Mouse (Mus musculus) thymus, adult 2 months (tissue): ENCODE measurements around the gene Pdzph1.

ENCODE experiments used
- CTCF ChIP-seq: fragments of 200-500 bp; IDR thresholded peaks from 2 replicates; pipeline ENCODE4 v1.5.1; 2012; ENCODE audit warnings: mild to moderate bottlenecking, control low read depth, low read length, moderate library complexity, borderline replicate concordance; ENCODE audit not compliant: control insufficient read depth, poor library complexity, insufficient read depth; ENCODE audit errors: extremely low read depth
- POLR2A ChIP-seq: fragments of 200-500 bp; IDR thresholded peaks from 2 replicates; pipeline ENCODE4 v1.6.1; 2012; ENCODE audit warnings: mild to moderate bottlenecking, low read length, control low read depth, moderate library complexity; ENCODE audit not compliant: control insufficient read depth, poor library complexity, insufficient read depth; ENCODE audit errors: extremely low read depth

DNA sequence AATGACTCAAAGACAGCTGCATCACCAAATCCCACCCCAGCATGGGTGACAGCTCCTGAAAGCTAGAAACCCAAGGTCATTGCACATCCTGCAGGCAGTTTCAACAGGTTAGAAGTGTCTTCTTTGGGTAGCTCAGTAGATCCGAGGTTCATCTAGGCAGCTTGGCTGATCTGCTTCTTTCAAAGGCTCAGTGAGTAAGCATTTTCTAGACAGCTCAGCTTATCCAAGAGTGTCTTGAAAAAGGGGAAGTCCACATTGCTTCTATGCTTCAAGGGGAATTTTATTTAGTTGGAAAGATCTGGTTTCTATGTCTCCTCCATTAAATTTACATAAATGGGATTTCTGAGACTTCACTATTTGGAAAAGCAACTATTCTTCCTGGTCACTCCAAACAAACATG is 117.8 kb downstream of the Pdzph1 start:
- TF ChIP-seq POLR2A, result no peak
- TF ChIP-seq CTCF, result no peak
